In genomic region chr17:6863521-6863920, GRCm38 (mm10) we compare ENCODE assay signal across 16 mouse cellular contexts.
DNase-seq lines count a peak whose midpoint lies in the region; ATAC-seq and TF ChIP-seq lines count a peak whose summit lies in the region.
"Had no signal": no experiment of that assay in that cellular context is flagged by ENCODE, and none has a peak within 500 bp of the region (broad histone marks: within the 10 kb centered on the region; RNA-seq: fewer than 3 reads in every experiment).

No protein-coding gene starts in this region.

- no peaks in the 10 kb centered on the region for H3K9me3 ChIP-seq in heart, embryonic 12.5 days (replicated peaks)
- no peaks in the 10 kb centered on the region for H3K9me3 ChIP-seq in lung, embryonic 14.5 days (ENCODE audit: low read depth, low read length)
- H3K9me3 ChIP-seq: embryonic facial prominence, embryonic 13.5 days; limb, embryonic 13.5 days had no signal

- no peak overlapping the region for H3K4me3 ChIP-seq in heart, embryonic 12.5 days
- no peak overlapping the region for H3K4me3 ChIP-seq in lung, embryonic 14.5 days (ENCODE audit: low read depth, low read length)
- H3K4me3 ChIP-seq: embryonic facial prominence, embryonic 13.5 days; limb, embryonic 13.5 days; myocyte had no signal

- H3K9ac ChIP-seq in heart, embryonic 12.5 days = no peak overlapping the region
- no peak overlapping the region for H3K9ac ChIP-seq in lung, embryonic 14.5 days
- H3K9ac ChIP-seq: embryonic facial prominence, embryonic 13.5 days; limb, embryonic 13.5 days had no signal

- no peak for ATAC-seq in heart, embryonic 12.5 days (ENCODE audit: insufficient number of reproducible peaks, low FRiP score)
- no peak for ATAC-seq in lung, embryonic 14.5 days (ENCODE audit: insufficient read depth)
- ATAC-seq: hindbrain, embryonic 16.5 days; Patski had no signal

- peaks cover 15% of the 10 kb centered on the region for H3K4me1 ChIP-seq in heart, embryonic 12.5 days (replicated peaks)
- H3K4me1 ChIP-seq in lung, embryonic 14.5 days (ENCODE audit: insufficient read depth) = peaks cover 36% of the 10 kb centered on the region

- H3K27ac ChIP-seq in heart, embryonic 12.5 days (ENCODE audit: poor library complexity, severe bottlenecking) = no peak overlapping the region
- H3K27ac ChIP-seq in lung, embryonic 14.5 days (ENCODE audit: low read depth) = no peak overlapping the region
- H3K27ac ChIP-seq: embryonic facial prominence, embryonic 13.5 days; limb, embryonic 13.5 days had no signal

- no peak for TF ChIP-seq CTCF in lung, embryonic 14.5 days (IDR thresholded peaks at IDR 0.05; ENCODE audit: low read depth)

- H3K36me3 ChIP-seq in heart, embryonic 12.5 days = no peaks in the 10 kb centered on the region
- H3K36me3 ChIP-seq in lung, embryonic 14.5 days (ENCODE audit: insufficient read depth) = no peaks in the 10 kb centered on the region
- H3K36me3 ChIP-seq: embryonic facial prominence, embryonic 13.5 days; limb, embryonic 13.5 days had no signal

- H3K27me3 ChIP-seq in heart, embryonic 12.5 days (replicated peaks) = peaks cover 39% of the 10 kb centered on the region
- no peaks in the 10 kb centered on the region for H3K27me3 ChIP-seq in lung, embryonic 14.5 days (ENCODE audit: insufficient read depth, low read length)
- H3K27me3 ChIP-seq: Patski had no signal

- WGBS in heart, embryonic 12.5 days = 69% methylated on average over 6 of the region's 6 CpGs
- WGBS in lung, embryonic 14.5 days = 54% methylated on average over 6 of the region's 6 CpGs

- peak; percentile 97 for DNase-seq in heart, adult 11 months
- DNase-seq in heart, adult 9 months (ENCODE audit: low spot score in 2 of 2) = peak; percentile 54 to 63
- DNase-seq in kidney, adult 9 months = peak; percentile 53
- DNase-seq in lung, embryonic 14.5 days = peak; percentile 39
- DNase-seq in urinary bladder, postnatal 10 days (ENCODE audit: low spot score) = no peak
- DNase-seq in left cerebral cortex, adult 9 months (ENCODE audit: low spot score in 2 of 2) = no peak
- DNase-seq in layer of hippocampus, adult 9-11 months = no peak
- DNase-seq: cerebellum, adult 18-20 months; layer of hippocampus, postnatal 36 days; right cerebral cortex, adult 18-20 months had no signal

- H3K4me2 ChIP-seq in heart, embryonic 12.5 days = no peak overlapping the region
- H3K4me2 ChIP-seq in lung, embryonic 14.5 days = no peak overlapping the region
- H3K4me2 ChIP-seq: embryonic facial prominence, embryonic 13.5 days; limb, embryonic 13.5 days had no signal

Comparison
In these comparisons a context has a peak if more than half of its experiments do, and no peak if none do; other contexts are left out.
1. DNase-seq: peak in heart, adult 11 months (single experiment), heart, adult 9 months (2 of 2), kidney, adult 9 months (single experiment) and lung, embryonic 14.5 days (single experiment); none in urinary bladder, postnatal 10 days (single experiment), left cerebral cortex, adult 9 months (0 of 2) and layer of hippocampus, adult 9-11 months (single experiment).